Mouse (Mus musculus) neural tube, embryonic 11.5 days (tissue): ENCODE measurements around the gene Klhl3. TPM values are rescaled to one million over a fixed set of nuclear protein-coding genes. Genes with fewer than 3 reads are reported as not detected.

Experiments used
- ATAC-seq: fragments of 200-750 bp; cut with Nextera tagmentation; 2 replicates; pipeline ENCODE4 v1.8.0; 2017; ENCODE audit warnings: moderate number of reproducible peaks, mild to moderate bottlenecking, moderate TSS enrichment, moderate library complexity; ENCODE audit not compliant: insufficient read depth, low FRiP score, low TSS enrichment
- DNase-seq: peaks from one replicate; pipeline ENCODE4 v3.0.0-alpha.2; 2015; ENCODE audit warnings: low spot score
- H3K27ac ChIP-seq: fragments of 300-500 bp; sonication (generic); 2 replicates; pipeline ENCODE4 v1.5.1; 2014; ENCODE audit warnings: low read depth, mild to moderate bottlenecking, low read length
- H3K27me3 ChIP-seq: fragments of 300-500 bp; sonication (generic); 2 replicates; pipeline ENCODE4 v1.6.1; 2014; ENCODE audit warnings: mild to moderate bottlenecking, low read length, mixed read lengths; ENCODE audit not compliant: control insufficient read depth, insufficient read depth
- H3K36me3 ChIP-seq: fragments of 300-500 bp; sonication (generic); 2 replicates; pipeline ENCODE4 v1.6.1; 2014; ENCODE audit warnings: mild to moderate bottlenecking, low read length, moderate library complexity, mixed read lengths; ENCODE audit not compliant: control insufficient read depth, insufficient read depth
- H3K4me1 ChIP-seq: fragments of 300-500 bp; sonication (generic); 2 replicates; pipeline ENCODE4 v1.6.1; 2014; ENCODE audit warnings: low read length, mixed read lengths; ENCODE audit not compliant: control insufficient read depth, insufficient read depth
- H3K4me2 ChIP-seq: fragments of 300-500 bp; sonication (generic); 2 replicates; pipeline ENCODE4 v1.6.1; 2014; ENCODE audit warnings: low read depth, mild to moderate bottlenecking, moderate library complexity
- H3K4me3 ChIP-seq: fragments of 300-500 bp; sonication (generic); 2 replicates; pipeline ENCODE4 v1.5.1; 2014; ENCODE audit warnings: low read depth, low read length
- H3K9ac ChIP-seq: fragments of 300-500 bp; sonication (generic); 2 replicates; pipeline ENCODE4 v1.6.1; 2014; ENCODE audit warnings: mild to moderate bottlenecking, low read length
- H3K9me3 ChIP-seq: fragments of 300-500 bp; sonication (generic); 2 replicates; pipeline ENCODE4 v1.6.1; 2016; ENCODE audit warnings: low read length; ENCODE audit not compliant: control insufficient read depth
- WGBS: fragments of 180-500 bp; shearing (Covaris S2); extraction: QIAGEN DNeasy Blood & Tissue Kit; methylation state at CpG from one replicate; pipeline ENCODE4 v1.1.7; 2014; 5-methylcytosine and 5-hydroxymethylcytosine counted together
- polyA plus RNA-seq: library from polyadenylated mRNA; unstranded; fragments of >200 nt; fragmentation: Nextera tagmentation; extraction: Ambion mirVana; gene quantifications from 2 replicates; pipeline ENCODE4 v1.2.1, GENCODE M21; 2014

Gene Klhl3
- polyA plus RNA-seq, 1 experiment from 2014 or later, result 3.5 TPM

GRCm38 (mm10) chr13:57984637-57985036 lies 128.8 kb downstream of the Klhl3 start:
- DNase-seq (no peak), ATAC-seq (no peak)
- no peak overlapping the region for H3K4me2 ChIP-seq
- H3K9me3 ChIP-seq, result no peaks in the 10 kb centered on the region
- no peak overlapping the region for H3K9ac ChIP-seq
- H3K36me3 ChIP-seq, result no peaks in the 10 kb centered on the region
- H3K4me1 ChIP-seq, result no peaks in the 10 kb centered on the region
- WGBS, result 66% methylated on average over 10 of the region's 10 CpGs
- no peak overlapping the region for H3K27ac ChIP-seq
- no peak overlapping the region for H3K4me3 ChIP-seq
- H3K27me3 ChIP-seq, result no peaks in the 10 kb centered on the region

DNA sequence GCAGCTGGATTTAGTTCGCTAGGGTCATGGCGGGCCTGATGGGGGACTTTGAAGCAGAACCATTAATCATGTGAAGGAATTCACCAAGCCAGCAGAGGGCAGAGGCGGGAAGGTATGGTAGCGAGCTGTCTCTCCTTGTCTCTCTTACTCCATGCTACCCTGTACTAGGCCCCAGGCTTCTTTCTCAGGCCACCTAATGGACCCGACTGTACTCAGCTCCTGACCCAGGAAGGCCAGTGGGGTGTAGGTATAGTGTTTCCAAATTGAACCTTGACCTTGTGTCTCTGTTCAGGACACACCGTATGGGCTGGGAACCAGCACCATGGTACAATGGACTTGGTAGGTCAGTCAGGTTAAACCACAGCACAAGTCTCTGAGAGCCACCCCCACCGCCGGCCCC lies 129.2 kb downstream of the Klhl3 start:
- Histone ChIP-seq H3K27me3 (no peaks in the 10 kb centered on the region), H3K9ac (no peak overlapping the region), H3K27ac (no peak overlapping the region), H3K36me3 (no peaks in the 10 kb centered on the region), H3K9me3 (no peaks in the 10 kb centered on the region), H3K4me2 (no peak overlapping the region), H3K4me1 (no peaks in the 10 kb centered on the region), H3K4me3 (no peak overlapping the region)
- ATAC-seq, result no peak
- no peak for DNase-seq
- 53% methylated on average over 8 of the region's 8 CpGs for WGBS

DNA sequence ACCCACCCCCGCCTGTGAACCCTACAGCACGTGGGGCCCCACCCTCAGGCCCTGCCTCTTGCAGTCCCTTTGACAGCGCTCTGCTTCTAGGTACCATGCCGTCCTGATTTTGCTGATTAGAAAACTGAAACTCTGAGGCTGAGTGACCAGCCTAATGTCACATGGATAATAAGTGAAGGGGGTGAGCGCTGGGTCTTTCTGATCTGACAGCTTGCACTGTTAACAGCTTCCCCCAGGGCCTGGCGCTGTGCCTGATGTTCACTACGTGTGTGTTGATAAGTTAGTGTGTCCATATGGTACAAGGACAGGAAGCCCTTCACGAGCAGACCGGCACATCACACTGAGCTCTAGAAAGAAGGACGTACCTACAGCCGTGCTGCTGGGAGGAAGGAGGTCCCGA lies 130.1 kb downstream of the Klhl3 start:
- Histone ChIP-seq H3K36me3 (no peaks in the 10 kb centered on the region), H3K4me2 (no peak overlapping the region), H3K4me3 (no peak overlapping the region), H3K27ac (no peak overlapping the region), H3K27me3 (no peaks in the 10 kb centered on the region), H3K9ac (no peak overlapping the region), H3K4me1 (no peaks in the 10 kb centered on the region), H3K9me3 (no peaks in the 10 kb centered on the region)
- ATAC-seq (no peak), DNase-seq (peak; percentile 17)
- 74% methylated on average over 12 of the region's 12 CpGs for WGBS

DNA sequence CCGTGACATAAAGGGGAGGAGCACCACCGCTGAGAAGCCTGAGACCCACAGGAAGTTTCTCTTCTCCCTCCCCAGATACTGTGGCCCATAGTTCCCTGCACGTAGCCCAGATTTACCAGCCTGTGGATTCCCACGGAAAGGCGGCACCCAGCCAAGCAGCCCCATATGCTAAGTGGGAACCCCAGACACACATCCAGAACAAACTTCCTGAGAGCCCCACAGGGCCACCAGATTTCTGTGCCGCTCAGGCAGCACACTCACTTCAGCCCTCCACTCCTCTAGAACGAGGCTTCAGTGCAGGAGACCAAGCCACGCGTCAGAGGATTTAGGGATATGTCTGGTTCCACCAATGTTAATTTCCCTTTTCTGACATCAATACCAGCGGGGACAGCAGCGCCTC lies 130.5 kb downstream of the Klhl3 start:
- H3K4me1 ChIP-seq, result no peaks in the 10 kb centered on the region
- H3K9ac ChIP-seq, result no peak overlapping the region
- WGBS, result 74% methylated on average over 11 of the region's 11 CpGs
- DNase-seq (no peak), ATAC-seq (no peak)
- no peak overlapping the region; the same call in 1 of the 2 replicates for H3K27ac ChIP-seq
- no peak overlapping the region for H3K4me2 ChIP-seq
- no peaks in the 10 kb centered on the region for H3K27me3 ChIP-seq
- H3K9me3 ChIP-seq, result no peaks in the 10 kb centered on the region
- H3K36me3 ChIP-seq, result no peaks in the 10 kb centered on the region
- no peak overlapping the region for H3K4me3 ChIP-seq

DNA sequence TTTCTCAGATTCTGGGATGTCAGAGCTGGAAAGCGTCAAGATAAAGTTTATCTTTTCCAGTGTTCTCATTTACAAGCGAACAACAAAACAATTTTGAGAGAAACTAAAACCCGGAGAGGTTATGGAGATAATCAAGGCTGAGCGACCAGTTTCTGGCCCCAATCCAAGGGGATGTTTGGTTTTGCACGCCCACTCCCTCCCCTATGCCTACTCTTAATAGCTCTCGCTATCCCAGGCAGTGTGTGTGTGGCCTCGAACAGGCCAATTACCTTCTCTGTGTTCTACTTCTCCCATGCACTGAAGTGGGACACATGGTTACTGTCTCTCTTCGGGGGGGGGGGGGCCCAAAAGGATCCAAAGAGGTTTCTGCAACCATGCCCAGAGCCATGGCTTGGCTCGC lies 132.7 kb downstream of the Klhl3 start:
- 62% methylated on average over 9 of the region's 9 CpGs for WGBS
- Histone ChIP-seq H3K36me3 (no peaks in the 10 kb centered on the region), H3K4me2 (no peak overlapping the region), H3K4me3 (no peak overlapping the region), H3K9ac (no peak overlapping the region), H3K27ac (no peak overlapping the region), H3K4me1 (no peaks in the 10 kb centered on the region), H3K9me3 (no peaks in the 10 kb centered on the region), H3K27me3 (no peaks in the 10 kb centered on the region)
- ATAC-seq (no peak), DNase-seq (no peak)

DNA sequence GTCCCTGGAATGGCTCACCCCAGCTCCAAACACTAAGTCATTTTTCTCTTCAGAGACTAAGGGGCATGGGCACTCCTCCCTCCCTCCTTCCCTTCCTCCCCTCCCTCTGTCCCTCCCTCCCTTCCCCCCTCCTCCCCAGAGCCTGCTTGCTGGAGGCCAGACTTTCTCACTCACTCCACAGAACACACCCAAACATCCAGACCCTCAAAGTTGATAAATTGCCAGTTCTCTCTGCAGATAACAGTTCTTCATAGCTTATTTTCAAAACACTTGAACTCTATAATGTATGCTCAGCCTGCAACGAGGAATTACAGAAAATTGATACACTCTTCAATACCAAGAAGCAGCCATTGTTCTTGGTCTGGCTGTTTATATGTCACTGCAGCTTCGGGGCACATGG lies 133.3 kb downstream of the Klhl3 start:
- Histone ChIP-seq H3K36me3 (no peaks in the 10 kb centered on the region), H3K4me2 (no peak overlapping the region), H3K4me1 (no peaks in the 10 kb centered on the region), H3K27me3 (no peaks in the 10 kb centered on the region), H3K4me3 (no peak overlapping the region), H3K27ac (no peak overlapping the region), H3K9me3 (no peaks in the 10 kb centered on the region), H3K9ac (no peak overlapping the region)
- peak; percentile 35 for DNase-seq
- no peak for ATAC-seq
- 52% methylated on average over 2 of the region's 2 CpGs for WGBS

DNA sequence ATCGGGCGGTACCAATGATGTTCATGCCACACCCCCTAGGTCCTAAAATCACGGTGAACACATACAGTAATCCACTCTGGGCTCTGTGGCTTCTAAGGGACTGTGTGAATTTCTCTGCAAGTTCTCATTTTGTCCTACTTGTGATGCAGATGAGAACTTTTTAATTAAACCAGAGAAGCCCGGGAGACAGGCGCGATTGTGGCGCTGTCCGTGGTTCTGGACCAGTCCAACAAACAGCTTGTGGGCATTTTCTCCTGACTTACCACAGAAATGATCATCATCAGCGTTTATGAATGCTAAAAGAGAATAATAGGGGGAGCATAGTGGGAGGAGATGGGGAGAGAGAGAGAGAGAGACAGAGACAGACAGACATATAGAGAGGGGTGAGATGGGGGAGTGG lies 134.5 kb downstream of the Klhl3 start:
- Histone ChIP-seq H3K36me3 (no peaks in the 10 kb centered on the region), H3K27me3 (no peaks in the 10 kb centered on the region), H3K9ac (no peak overlapping the region), H3K9me3 (no peaks in the 10 kb centered on the region), H3K4me1 (no peaks in the 10 kb centered on the region), H3K4me3 (no peak overlapping the region), H3K27ac (no peak overlapping the region), H3K4me2 (no peak overlapping the region)
- 30% methylated on average over 9 of the region's 9 CpGs for WGBS
- no peak for ATAC-seq
- peak; percentile 42 for DNase-seq

DNA sequence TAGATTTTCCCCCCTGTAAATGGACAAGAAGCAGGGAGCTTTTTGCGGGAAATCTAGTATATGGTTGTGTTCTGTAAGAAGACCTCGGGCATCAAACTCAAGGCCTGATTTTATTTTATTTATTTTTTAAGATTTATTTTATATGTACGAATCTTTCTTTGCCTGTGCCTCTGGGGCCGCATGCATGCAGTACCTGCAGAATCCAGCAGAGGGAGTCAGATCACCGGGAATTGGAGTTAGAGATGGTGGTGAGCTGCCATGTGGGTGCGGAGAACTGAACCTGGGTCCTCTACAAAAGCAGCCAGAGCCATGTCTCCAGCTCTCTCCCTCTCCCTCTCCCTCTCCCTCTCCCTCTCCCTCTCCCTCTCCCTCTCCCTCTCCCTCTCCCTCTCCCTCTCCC lies 135.7 kb downstream of the Klhl3 start:
- H3K9ac ChIP-seq, result no peak overlapping the region
- no peaks in the 10 kb centered on the region for H3K36me3 ChIP-seq
- no peak overlapping the region for H3K4me3 ChIP-seq
- H3K9me3 ChIP-seq, result no peaks in the 10 kb centered on the region
- no peaks in the 10 kb centered on the region for H3K4me1 ChIP-seq
- no peak overlapping the region for H3K4me2 ChIP-seq
- ATAC-seq, result no peak
- no peak for DNase-seq
- H3K27me3 ChIP-seq, result no peaks in the 10 kb centered on the region
- H3K27ac ChIP-seq, result no peak overlapping the region
- 86% methylated on average over 6 of the region's 6 CpGs for WGBS

- no peak overlapping the region for H3K4me3 ChIP-seq
- no peak overlapping the region for H3K4me2 ChIP-seq
- 83% methylated on average over 6 of the region's 6 CpGs for WGBS
- H3K9ac ChIP-seq, result no peak overlapping the region
- no peaks in the 10 kb centered on the region for H3K36me3 ChIP-seq
- H3K4me1 ChIP-seq, result no peaks in the 10 kb centered on the region
- ATAC-seq, result no peak
- H3K27ac ChIP-seq, result no peak overlapping the region
- H3K9me3 ChIP-seq, result no peaks in the 10 kb centered on the region
- DNase-seq, result no peak
- H3K27me3 ChIP-seq, result no peaks in the 10 kb centered on the region
These were observed 147.7 kb downstream of the Klhl3 start for GRCm38 (mm10) chr13:57965658-57966057.
